Mouse (Mus musculus): ENCODE measurements at regions not wholly inside any gene's neighbourhood (a gene's known extent, or its start where the extent isn't known, plus 50 kb on each side); places are given as distances from the start of the nearest gene placed in this dataset.

- Histone ChIP-seq H3K36me3 (replicated peaks in 1 of 2; ENCODE audit: control insufficient read depth in 1 of 2, insufficient read depth in 1 of 2, low read length in 1 of 2) (no peaks in the 10 kb centered on the region), H3K4me2 (ENCODE audit: insufficient read depth, low read depth, poor library complexity, severe bottlenecking) (no peak overlapping the region), H3K79me2 (replicated peaks; ENCODE audit: control insufficient read depth, extremely low read depth, insufficient read depth, poor library complexity, severe bottlenecking) (no peaks in the 10 kb centered on the region), H3K27me3 (replicated peaks) (no peaks in the 10 kb centered on the region), H3K4me3 (replicated peaks in 1 of 3; ENCODE audit: low read depth in 2 of 3, low read length in 2 of 3, poor library complexity in 1 of 3) (no peak overlapping the region), H3K9me3 (replicated peaks; ENCODE audit: low read length) (peaks cover 84% of the 10 kb centered on the region), H3K4me1 (ENCODE audit: control insufficient read depth in 1 of 2, insufficient read depth in 2 of 2) (no peaks in the 10 kb centered on the region), H3K9ac (ENCODE audit: insufficient read depth, low read depth) (no peak overlapping the region), H3K27ac (ENCODE audit: insufficient read depth, low read depth) (no peak overlapping the region)
- in situ Hi-C loops (cut with MboI; ENCODE audit: low pct_ligation_motif_present, low pct_unique_long_range_greater_than_20kb, low sequenced_read_pairs) = no loop called here
- no peak for TF ChIP-seq ELF1 (IDR thresholded peaks at IDR 0.05; ENCODE audit: low read depth, low read length)
- dilution Hi-C loops (cut with MboI; ENCODE audit: extremely low pct_ligation_motif_present, extremely low pct_unique_long_range_greater_than_20kb, low sequenced_read_pairs) = no loop called here
- DNase-seq (ENCODE audit: extremely low read depth) = no peak
Measured at GRCm38 (mm10) chr13:56955358-56955757, 59.6 kb upstream of the Trpc7 start.

GRCm38 (mm10) chr13:56948086-56948485 lies 52.3 kb upstream of the Trpc7 start:
- Histone ChIP-seq H3K79me2 (replicated peaks; ENCODE audit: control insufficient read depth, extremely low read depth, insufficient read depth, poor library complexity, severe bottlenecking) (no peaks in the 10 kb centered on the region), H3K9me3 (replicated peaks; ENCODE audit: low read length) (peaks cover 72% of the 10 kb centered on the region), H3K4me1 (ENCODE audit: control insufficient read depth in 1 of 2, insufficient read depth in 2 of 2) (no peaks in the 10 kb centered on the region), H3K27ac (ENCODE audit: insufficient read depth, low read depth) (no peak overlapping the region), H3K9ac (ENCODE audit: insufficient read depth, low read depth) (no peak overlapping the region), H3K36me3 (replicated peaks in 1 of 2; ENCODE audit: control insufficient read depth in 1 of 2, insufficient read depth in 1 of 2, low read length in 1 of 2) (no peaks in the 10 kb centered on the region), H3K27me3 (replicated peaks) (no peaks in the 10 kb centered on the region), H3K4me2 (ENCODE audit: insufficient read depth, low read depth, poor library complexity, severe bottlenecking) (no peak overlapping the region), H3K4me3 (replicated peaks in 1 of 3; ENCODE audit: low read depth in 2 of 3, low read length in 2 of 3, poor library complexity in 1 of 3) (no peak overlapping the region)
- dilution Hi-C loops (cut with MboI; ENCODE audit: extremely low pct_ligation_motif_present, extremely low pct_unique_long_range_greater_than_20kb, low sequenced_read_pairs) (no loop called here), in situ Hi-C loops (cut with MboI; ENCODE audit: low pct_ligation_motif_present, low pct_unique_long_range_greater_than_20kb, low sequenced_read_pairs) (no loop called here)
- TF ChIP-seq ZNF384 (IDR thresholded peaks at IDR 0.05; ENCODE audit: low read depth, low read length) (no peak), RCOR1 (conservative IDR thresholded peaks at IDR 0.05; ENCODE audit: low read depth, low read length) (no peak), SIN3A (IDR thresholded peaks at IDR 0.05; ENCODE audit: low read length) (no peak), SMC3 (IDR thresholded peaks at IDR 0.05; ENCODE audit: low read depth, low read length) (no peak), CHD2 (IDR thresholded peaks at IDR 0.05; ENCODE audit: low read length) (no peak), JUND (conservative IDR thresholded peaks at IDR 0.05; ENCODE audit: low read depth, low read length) (no peak)
- DNase-seq (ENCODE audit: extremely low read depth) = no peak

GRCm38 (mm10) chr13:56947266-56947665 lies 51.5 kb upstream of the Trpc7 start:
- no peak overlapping the region for H3K4me2 ChIP-seq (ENCODE audit: insufficient read depth, low read depth, poor library complexity, severe bottlenecking)
- H3K27me3 ChIP-seq (replicated peaks) = no peaks in the 10 kb centered on the region
- no peak overlapping the region for H3K4me3 ChIP-seq (replicated peaks in 1 of 3; ENCODE audit: low read depth in 2 of 3, low read length in 2 of 3, poor library complexity in 1 of 3)
- no peaks in the 10 kb centered on the region for H3K79me2 ChIP-seq (replicated peaks; ENCODE audit: control insufficient read depth, extremely low read depth, insufficient read depth, poor library complexity, severe bottlenecking)
- peaks cover 74% of the 10 kb centered on the region for H3K9me3 ChIP-seq (replicated peaks; ENCODE audit: low read length)
- no peak overlapping the region for H3K9ac ChIP-seq (ENCODE audit: insufficient read depth, low read depth)
- no peaks in the 10 kb centered on the region for H3K36me3 ChIP-seq (replicated peaks in 1 of 2; ENCODE audit: control insufficient read depth in 1 of 2, insufficient read depth in 1 of 2, low read length in 1 of 2)
- dilution Hi-C loops (cut with MboI; ENCODE audit: extremely low pct_ligation_motif_present, extremely low pct_unique_long_range_greater_than_20kb, low sequenced_read_pairs) = no loop called here
- no peaks in the 10 kb centered on the region for H3K4me1 ChIP-seq (ENCODE audit: control insufficient read depth in 1 of 2, insufficient read depth in 2 of 2)
- H3K27ac ChIP-seq (ENCODE audit: insufficient read depth, low read depth) = no peak overlapping the region
- DNase-seq (ENCODE audit: extremely low read depth) = no peak
- in situ Hi-C loops (cut with MboI; ENCODE audit: low pct_ligation_motif_present, low pct_unique_long_range_greater_than_20kb, low sequenced_read_pairs) = no loop called here
- TF ChIP-seq HCFC1 (IDR thresholded peaks at IDR 0.05; ENCODE audit: low read depth, low read length) (no peak), NRF1 (IDR thresholded peaks at IDR 0.05; ENCODE audit: low read depth, low read length) (no peak), CHD2 (IDR thresholded peaks at IDR 0.05; ENCODE audit: low read length) (no peak), GABPA (IDR thresholded peaks at IDR 0.05; ENCODE audit: insufficient replicate concordance, low read depth, low read length) (no peak), MEF2A (IDR thresholded peaks at IDR 0.05; ENCODE audit: borderline replicate concordance, low read depth, low read length) (no peak), MXI1 (IDR thresholded peaks at IDR 0.05; ENCODE audit: low read depth, low read length) (no peak), ETS1 (conservative IDR thresholded peaks at IDR 0.05; ENCODE audit: low read depth, low read length) (no peak), RCOR1 (conservative IDR thresholded peaks at IDR 0.05; ENCODE audit: low read depth, low read length) (no peak), MAZ (IDR thresholded peaks at IDR 0.05; ENCODE audit: low read depth, low read length) (no peak), TCF12 (IDR thresholded peaks at IDR 0.05; ENCODE audit: low read depth, low read length) (no peak), USF1 (IDR thresholded peaks at IDR 0.05; ENCODE audit: low read depth, low read length) (no peak), RAD21 (IDR thresholded peaks at IDR 0.05; ENCODE audit: low read depth, low read length) (no peak), TBP (conservative IDR thresholded peaks at IDR 0.05; ENCODE audit: low read depth, low read length) (no peak), CHD1 (IDR thresholded peaks at IDR 0.05; ENCODE audit: low read depth, low read length) (no peak), ZMIZ1 (IDR thresholded peaks at IDR 0.05; ENCODE audit: low read depth, low read length) (no peak), E2F4 (IDR thresholded peaks at IDR 0.05; ENCODE audit: insufficient replicate concordance, low read depth, low read length) (no peak), JUN (IDR thresholded peaks at IDR 0.05; ENCODE audit: insufficient read depth, low read depth, low read length) (no peak), ELF1 (IDR thresholded peaks at IDR 0.05; ENCODE audit: low read depth, low read length) (no peak), ZC3H11A (IDR thresholded peaks at IDR 0.05; ENCODE audit: low read depth, low read length) (no peak), ZKSCAN1 (IDR thresholded peaks at IDR 0.05; ENCODE audit: borderline replicate concordance, low read depth, low read length) (no peak)

Data from CH12.LX (cell line).